Mouse (Mus musculus) C2C12 (cell line): Measurements from ENCODE around the gene Gucy2g.

Source experiments
- CTCF ChIP-seq: IDR thresholded peaks from one replicate; pipeline ENCODE4 v1.5.1; 2011; ENCODE audit not compliant: control insufficient read depth, insufficient read depth, insufficient read length
- FOSL1 ChIP-seq: IDR thresholded peaks from one replicate; pipeline ENCODE4 v1.8.0; 2011; ENCODE audit warnings: mild to moderate bottlenecking, low read length; ENCODE audit not compliant: poor library complexity, insufficient read depth, severe bottlenecking
- MAX ChIP-seq: IDR thresholded peaks from one replicate; pipeline ENCODE4 v1.6.1; 2011; ENCODE audit warnings: mild to moderate bottlenecking, control low read depth
- MYOG ChIP-seq: IDR thresholded peaks from one replicate; pipeline ENCODE4 v1.6.1; 2011; ENCODE audit not compliant: control insufficient read depth, insufficient read length; ENCODE audit errors: extremely low read depth
- USF1 ChIP-seq: IDR thresholded peaks from one replicate; pipeline ENCODE4 v1.6.1; 2011; ENCODE audit warnings: low read depth, mild to moderate bottlenecking, control low read depth, moderate library complexity

GRCm38 (mm10) chr19:55236564-55236963 is 4.5 kb downstream of the Gucy2g start:
- TF ChIP-seq USF1 (no peak), CTCF (no peak), MAX (no peak), MYOG (no peak), FOSL1 (no peak)
